Mouse (Mus musculus) layer of hippocampus, postnatal 14 days (tissue): ENCODE measurements around the gene Fhl1. TPM values are rescaled to one million over a fixed set of nuclear protein-coding genes. Genes with fewer than 3 reads are reported as not detected.

ENCODE experiments used
- DNase-seq, 2 experiments: peaks; one replicate each; pipeline ENCODE4 v3.0.0; 2021 to 2022; ENCODE audit warnings: low spot score in 2 of 2, mixed read lengths in 1 of 2
- long read RNA-seq, 2 experiments: library from polyadenylated mRNA; stranded (forward); transcript quantifications; one replicate each; pipeline ENCODE4 v2.0.0; 2021
- total RNA-seq, 2 experiments: library from RNA; stranded (reverse); gene quantifications; 2 replicates each; pipeline ENCODE4 v1.2.3; 2021

Fhl1 gene
- total RNA-seq, result 100 to 1,000 TPM; 108 to 124 TPM
- long read RNA-seq, experiment 1, transcript Fhl1-201 (7 exons, 2,356 nt), result minor isoform, 6 of 43 reads
- long read RNA-seq, experiment 1, transcript Fhl1-206 (7 exons, 1,203 nt), result major isoform, 9 of 43 reads
- long read RNA-seq, experiment 1, partial matches to known transcripts, result 1 of 43 reads
- long read RNA-seq, experiment 1, other reads (novel, unspliced or antisense), result 24 of 43 reads
- long read RNA-seq, experiment 2, transcript Fhl1-201 (7 exons, 2,356 nt), result minor isoform, 7 of 53 reads
- long read RNA-seq, experiment 2, transcript Fhl1-206 (7 exons, 1,203 nt), result major isoform, 10 of 53 reads
- long read RNA-seq, experiment 2, transcript Fhl1-203 (8 exons, 2,770 nt), result minor isoform, 9 of 53 reads
- long read RNA-seq, experiment 2, partial matches to known transcripts, result 12 of 53 reads
- long read RNA-seq, experiment 2, other reads (novel, unspliced or antisense), result 14 of 53 reads

DNA sequence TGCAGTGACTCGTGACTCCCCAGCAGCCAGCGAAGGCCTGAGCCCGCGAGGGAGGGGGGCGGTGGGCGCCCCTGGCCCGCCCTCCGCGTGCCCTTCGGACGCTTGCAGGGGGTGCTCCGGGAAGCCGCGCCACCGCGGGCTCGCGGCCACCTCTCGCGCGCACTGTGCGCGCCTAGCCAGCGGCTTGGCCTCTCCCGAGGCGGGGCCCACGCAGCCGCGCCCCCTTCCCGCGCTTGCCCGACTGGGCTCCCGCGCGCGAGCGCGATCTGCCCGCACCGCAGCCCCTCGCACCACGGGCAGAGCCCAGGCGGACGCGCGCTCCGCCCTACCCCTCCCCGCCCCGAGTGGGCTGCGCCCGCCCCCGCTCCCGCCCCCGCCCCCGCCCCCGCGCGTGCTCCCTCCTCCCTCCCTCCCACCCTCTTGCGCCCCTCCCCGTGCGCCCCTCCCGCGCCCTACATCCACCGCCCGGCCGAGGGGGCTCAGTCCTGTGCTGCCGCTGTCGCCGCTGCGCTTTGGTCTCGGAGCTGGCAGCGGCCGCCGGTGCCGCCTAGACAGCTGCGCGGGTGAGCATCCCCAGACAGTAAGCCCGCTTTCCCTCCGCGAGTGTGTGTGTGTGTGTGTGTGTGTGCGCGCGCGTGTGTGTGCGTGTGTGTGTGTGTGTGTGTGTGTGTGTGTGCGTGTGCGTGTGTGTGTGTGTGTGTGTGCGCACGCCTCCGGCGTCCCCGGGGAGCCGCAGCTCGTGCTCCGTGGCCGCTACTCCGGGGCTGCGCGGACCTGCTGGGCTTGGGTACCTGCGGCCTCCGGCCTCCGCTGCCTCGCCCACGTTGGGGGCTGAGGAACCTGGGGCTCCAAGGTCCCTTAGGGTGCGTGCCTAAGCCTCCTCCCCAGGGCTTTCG, at the start of gene Fhl1:
Gene Fhl1, plus strand, starts transcription at position 482 of the 896 bp plus-strand sequence.
- DNase-seq, result peak; percentile 27 to 34

DNA sequence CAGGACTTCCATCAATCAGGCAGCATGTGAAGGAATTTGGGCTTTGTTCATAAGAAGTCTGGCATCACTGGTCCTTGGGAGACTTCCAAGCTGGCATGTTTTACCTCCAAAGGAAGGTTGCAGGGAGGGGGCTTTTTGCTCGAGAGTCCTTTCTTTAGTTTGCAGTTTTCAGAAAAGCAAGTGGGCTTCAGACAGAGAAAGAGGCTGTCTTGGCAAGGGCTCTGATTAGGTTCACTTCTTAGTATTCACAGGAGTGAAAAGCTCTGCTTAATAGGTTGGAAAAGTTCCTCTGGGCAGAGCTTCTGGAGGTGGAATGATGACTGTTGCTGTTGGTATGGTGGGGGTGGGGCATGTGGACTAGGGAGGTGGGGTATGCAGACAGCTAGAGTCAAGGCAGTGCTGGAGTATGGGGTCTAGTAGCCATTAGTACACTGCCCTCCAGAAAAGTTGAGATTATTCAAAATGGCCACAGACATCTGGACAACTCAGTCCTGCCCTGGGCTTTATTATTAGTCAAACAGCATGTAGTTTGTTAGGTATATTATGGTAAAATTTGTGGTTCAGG, 49.3 kb upstream of the Fhl1 start:
- no peak for DNase-seq

DNA sequence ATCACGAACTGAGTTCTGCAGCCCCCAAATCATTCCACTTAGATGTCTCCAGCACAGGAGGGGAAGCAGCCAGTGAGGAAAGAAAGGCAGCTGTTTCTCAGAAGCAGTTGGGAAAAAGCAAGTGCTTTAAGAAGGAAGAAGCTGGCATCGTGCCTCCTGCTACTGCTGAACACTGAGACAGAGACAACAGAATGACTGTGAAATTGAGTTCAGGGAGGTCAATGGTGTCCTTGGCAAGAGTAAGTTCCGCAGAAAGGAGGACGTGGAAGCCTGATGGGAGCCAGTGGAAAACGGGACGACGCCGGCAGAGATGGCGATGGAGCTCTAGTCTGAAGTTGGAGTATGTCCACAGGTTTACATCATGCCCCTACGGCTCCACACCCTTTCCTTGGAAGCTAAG, 48.1 kb upstream of the Fhl1 start:
- no peak for DNase-seq

DNA sequence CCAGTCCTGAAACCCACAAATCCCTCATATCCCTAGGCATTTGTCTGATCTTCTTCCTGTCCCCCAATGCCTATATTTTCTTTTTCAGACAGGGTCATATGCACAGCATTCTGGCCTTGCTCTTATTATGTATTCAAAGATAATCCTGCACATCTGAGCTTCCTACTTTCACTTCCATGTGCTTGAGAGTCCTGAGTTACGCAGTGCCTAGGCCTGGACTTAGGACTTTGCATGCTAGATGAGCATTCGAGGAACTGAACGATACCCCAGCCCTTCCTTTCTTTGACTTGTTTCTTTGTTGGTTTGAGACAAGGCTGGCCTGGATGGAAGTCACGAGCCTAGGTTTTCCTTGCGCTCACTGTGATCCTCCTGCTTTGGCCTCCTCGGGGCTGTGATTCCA, 39.0 kb upstream of the Fhl1 start:
- no peak for DNase-seq

DNA sequence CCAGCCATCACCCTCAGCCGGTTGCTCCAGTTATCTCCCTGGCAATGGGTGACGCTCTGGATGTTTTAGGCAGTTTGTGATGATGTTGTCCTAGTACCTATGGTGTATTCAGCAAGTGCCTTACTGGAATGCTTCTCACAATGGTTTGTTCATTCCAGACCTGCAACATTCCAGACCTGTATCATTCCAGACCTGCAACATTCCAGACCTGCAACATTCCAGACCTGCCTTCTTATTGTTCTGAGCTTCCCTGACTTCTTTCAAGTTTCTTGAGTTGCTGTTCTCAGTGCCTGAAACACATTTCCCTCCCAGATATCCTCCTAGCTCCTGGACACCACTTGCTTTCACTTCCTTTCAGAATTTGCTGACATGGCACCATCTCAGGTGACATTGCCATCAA, 37.0 kb upstream of the Fhl1 start:
- DNase-seq, result no peak

DNA sequence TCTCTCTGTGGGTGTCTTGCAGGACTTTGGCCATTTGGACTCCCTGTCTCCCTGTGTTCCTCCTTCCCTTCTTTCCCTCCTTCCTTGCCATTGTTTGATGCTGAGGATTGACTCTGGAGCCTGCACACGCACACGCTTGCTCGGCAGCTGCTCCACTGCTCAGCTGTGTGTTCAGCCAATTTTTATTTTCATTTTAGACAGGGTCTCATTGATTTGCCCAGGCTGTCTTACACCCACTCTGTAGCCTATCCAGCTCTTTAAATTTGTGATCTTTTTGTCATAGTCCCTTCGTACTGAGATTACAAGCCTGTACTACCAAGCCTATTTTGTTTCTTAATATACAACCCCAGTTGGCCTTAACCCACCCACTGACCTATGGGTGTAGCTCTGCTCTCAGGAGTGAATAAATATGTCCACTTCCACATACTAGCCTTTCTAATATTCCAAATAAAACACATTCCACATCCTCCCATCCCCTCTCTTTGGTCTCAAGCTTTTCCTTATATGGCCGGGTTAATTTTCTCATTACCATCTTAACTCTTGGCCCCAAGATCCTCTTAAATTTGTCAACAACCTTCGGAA, 34.3 kb upstream of the Fhl1 start:
- DNase-seq, result no peak

DNA sequence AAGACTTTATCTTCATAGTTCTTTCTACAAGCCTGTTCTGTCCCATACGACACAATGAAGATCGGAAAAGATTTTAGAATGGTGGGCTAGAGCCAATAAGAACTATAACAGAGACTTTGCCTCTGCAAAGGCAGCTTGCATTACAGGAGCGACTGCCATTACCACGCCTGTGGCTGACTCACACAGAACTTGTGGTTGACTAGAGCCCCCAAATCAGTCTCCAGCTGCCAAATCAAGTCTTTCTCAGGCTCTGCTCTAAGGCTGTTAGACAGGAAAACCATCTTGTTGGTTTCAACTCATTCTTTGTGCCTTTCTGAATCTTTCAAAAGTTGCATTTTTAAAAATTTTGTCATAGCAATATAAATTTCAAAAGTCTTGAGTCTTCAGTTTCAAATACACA, 33.7 kb upstream of the Fhl1 start:
- no peak for DNase-seq

DNA sequence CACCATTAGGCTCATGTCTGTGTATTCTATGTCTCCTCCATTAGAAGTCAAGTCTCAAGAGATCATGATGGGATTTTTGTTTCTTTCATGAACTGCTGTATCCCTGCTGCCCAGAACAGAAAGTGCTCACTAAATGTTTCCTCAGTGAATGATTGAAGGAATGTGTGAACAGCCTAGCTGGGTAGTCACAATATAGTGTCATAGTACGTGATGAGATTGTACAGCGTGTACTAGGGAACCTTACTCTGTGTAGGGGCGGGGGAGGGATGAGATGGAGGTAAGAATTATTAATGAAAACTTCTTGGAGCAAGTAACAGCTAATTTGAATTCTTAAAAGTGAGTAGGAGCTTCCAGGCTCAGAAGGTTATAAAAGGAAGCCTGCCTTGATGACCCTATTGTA, 30.3 kb upstream of the Fhl1 start:
- no peak for DNase-seq

DNA sequence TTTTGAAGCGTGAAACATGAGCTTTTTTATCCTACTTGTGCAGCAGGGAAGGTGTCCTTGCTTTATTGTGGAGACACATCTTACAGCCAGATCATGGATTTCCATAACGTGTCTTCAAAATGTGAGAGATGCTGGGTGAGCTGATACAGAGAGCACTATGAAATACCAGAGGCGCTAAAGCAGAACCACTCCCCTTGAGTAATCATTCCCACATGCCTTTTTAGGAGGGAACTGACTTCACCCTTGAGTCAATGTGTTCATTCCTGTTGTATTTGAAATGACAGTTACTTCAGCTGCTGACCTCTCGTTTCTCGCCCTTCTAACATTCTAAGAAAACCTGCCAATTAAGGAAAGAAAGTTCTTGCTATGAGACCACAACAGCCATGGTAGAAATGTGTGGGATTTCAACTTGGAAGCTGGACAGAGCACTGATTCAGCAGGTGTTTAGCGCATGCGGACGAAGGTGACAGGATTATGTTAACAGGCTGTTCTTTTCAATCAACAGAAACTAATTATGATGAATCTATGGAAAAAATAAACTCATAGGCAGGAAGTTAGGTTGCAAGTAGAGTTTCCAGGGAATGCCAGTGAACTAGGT, 27.5 kb upstream of the Fhl1 start:
- DNase-seq, result no peak

DNA sequence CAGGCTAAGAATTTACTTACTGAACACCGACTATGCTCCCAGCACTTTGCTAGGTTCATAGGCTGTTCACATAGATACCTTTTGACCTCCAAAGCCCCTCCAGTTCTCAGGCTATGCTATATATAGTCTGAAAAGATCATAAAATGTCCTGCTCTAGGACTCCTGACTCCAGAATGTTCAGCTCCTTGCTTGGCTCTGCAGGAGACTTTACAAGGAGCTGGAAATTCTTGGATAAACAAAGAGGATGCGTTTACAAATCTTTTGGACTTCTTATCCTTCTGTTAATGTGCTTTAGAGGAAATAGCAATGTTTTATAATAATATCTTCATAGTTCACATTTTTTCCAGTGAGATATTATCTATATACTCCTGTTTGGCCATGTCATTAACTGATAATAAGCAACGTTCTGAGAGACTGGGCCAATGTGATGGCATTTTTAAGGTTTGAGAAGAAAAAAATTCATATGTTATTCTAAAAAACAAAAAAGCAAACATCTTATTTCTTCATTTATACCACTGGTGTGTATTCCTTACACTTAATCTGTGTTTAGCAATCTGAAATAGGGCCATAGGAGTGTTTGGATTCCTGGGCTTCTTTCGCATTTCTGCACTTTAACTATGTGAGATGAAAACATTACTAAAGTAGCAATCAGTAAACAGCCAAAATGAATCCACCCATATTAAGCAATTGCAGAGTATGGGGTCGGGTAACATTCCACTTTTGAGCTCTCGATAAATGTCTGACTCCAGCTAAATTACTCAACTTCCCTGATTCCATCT, 22.8 kb upstream of the Fhl1 start:
- no peak for DNase-seq

DNA sequence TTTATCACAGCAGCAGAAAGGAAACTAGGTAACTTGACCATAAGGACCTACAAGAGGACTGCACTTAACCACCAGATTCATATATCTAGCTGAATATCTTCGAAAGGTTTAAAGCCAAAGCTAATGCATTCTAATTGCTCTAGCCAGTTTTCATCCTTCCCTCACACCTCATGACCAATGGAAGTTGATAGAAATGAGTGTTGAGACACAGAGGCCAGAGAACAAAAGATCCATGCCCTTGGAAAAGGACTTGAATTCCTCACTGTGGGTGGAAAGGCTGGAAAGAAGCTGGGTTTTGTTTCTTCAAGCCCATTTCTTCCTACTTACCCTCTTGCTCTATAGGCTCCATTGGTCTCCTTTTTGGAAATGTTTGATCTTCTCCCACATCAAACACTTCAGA, 21.1 kb upstream of the Fhl1 start:
- DNase-seq, result no peak

DNA sequence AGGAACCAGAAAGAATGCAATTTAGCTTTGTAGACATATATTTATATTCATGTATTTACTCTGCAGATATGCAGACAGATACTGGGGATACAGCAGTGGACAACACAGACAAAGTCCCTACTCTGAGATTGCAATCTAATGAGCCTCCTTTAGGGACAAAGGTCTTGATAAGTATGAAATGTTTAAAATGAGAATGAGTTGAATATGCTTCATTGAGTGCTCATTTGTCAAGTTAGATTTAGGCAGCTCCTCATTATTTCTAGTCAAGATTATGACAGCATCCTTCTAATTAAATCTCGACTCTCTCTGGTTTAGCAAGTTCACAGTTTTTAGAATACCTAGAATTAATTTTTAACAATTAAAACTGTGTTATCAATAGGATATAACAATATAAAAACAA, 18.9 kb upstream of the Fhl1 start:
- no peak for DNase-seq

DNA sequence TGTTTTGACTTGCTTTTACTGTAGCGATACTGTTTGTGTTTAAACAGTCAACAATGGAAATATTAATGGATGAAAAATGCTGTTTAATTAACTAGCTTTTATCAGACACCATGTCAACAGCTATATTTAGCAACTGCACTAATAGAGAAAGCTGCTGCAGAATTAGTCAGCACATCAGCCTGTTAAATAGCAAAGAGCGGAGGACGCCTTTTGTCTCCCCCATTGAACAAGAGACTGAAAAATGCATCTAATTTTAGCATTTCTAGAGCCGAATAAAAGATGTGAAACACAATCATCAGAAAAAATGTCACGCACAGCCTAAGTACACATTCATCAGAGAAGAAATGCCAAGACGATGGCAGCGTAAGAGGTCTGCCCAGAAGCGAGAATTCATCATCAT, 9.0 kb upstream of the Fhl1 start:
- no peak for DNase-seq

DNA sequence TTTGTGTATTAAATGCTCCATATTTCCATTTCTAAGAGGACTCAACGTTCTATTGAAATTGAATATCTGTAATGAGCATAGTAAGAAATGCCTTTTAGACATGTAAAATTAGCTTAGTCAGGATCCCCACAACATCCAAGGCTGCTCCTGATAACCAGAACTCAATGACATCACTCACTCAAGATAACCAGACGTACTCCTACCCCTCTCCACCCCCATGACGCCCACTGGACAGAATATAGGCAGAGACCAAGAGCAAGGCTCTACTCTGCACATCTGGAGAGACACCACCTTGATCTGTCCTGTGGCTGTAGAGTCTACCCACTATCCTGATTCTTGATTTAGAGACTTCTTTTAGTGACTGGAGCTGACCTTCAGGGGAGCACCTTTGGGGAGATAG, 3.1 kb upstream of the Fhl1 start:
- DNase-seq, result no peak

DNA sequence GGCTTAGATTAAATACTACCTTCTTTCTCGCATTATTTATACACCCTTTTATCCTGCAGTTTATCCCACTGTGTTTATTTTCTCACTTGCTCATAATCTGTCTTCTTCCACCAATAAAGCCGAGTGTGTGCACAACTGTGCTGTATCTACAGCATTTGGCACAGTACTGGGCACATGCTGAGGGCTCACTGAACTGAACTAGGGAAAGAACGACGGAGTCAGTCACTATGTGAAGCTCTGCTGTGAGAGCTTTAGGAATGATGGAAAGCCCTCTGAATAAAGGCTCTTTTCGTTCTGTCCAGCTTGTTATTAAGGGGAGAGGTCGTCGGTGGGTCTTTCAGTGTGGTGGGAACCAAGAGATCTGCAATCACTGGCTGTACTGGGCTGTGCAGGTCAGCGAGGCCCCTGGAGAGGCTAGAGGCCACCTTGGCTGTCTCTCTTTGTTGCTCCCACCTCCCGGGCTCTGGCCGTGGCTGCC, 720 bp upstream of the Fhl1 start:
- DNase-seq, result no peak

DNA sequence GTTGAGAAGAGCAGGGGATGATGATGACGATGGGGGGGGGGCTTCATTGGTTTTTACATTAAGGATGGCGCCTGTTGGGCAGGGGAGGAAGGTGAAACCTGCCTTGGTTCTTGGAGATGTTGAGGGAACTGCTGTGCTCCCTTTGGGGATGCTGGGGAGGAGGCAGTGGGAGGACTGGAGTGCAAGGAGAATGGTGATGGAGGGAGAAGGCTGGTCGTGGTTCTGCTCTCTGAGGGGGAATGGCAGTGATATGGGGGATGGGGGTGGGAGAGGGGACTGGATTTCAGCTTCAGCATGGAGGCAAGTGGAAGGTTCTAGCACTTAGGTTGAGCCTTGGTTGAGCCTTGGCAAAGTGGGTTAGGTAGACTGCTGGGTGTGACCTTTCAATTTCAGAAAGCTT, 814 bp downstream of the Fhl1 start:
- no peak for DNase-seq

DNA sequence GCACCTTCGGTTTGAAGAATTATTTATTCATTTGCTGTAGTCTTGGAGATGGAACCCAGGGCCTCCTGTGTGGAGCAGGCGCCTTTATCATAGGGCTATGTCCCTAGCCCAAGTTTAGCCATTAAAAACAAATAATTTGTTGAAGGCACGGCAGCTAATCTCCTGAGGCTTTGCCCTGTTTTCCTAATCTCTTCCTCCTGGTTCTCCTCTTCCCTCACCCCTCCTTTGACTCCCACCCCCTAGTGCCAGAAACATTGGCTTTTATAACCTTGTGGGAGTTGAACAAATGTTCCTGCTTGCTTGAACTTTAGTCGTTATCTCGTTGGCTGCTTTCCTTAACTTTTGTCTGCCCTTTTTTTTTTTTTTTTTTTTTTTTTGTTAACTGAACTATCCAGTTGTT, 2.8 kb downstream of the Fhl1 start:
- no peak for DNase-seq

DNA sequence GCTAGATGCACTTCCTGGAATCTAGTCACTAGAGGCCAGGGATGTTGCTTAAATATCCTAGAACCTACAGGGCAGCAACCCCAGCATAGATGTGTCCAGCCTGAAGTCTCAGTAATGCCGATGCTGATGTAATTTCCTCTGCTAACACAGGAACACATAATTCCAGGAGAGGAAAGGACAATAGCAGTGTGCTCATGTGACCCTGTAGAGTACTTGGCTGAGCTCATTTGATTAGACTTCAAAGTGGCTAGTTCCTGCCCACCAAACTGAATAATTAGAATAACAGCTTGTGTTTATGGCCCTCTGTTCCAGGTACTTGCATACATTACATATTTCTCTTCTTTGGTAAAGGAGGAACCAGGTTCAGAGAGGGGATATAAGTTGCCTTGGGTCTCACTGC, 4.6 kb downstream of the Fhl1 start:
- DNase-seq, result no peak

DNA sequence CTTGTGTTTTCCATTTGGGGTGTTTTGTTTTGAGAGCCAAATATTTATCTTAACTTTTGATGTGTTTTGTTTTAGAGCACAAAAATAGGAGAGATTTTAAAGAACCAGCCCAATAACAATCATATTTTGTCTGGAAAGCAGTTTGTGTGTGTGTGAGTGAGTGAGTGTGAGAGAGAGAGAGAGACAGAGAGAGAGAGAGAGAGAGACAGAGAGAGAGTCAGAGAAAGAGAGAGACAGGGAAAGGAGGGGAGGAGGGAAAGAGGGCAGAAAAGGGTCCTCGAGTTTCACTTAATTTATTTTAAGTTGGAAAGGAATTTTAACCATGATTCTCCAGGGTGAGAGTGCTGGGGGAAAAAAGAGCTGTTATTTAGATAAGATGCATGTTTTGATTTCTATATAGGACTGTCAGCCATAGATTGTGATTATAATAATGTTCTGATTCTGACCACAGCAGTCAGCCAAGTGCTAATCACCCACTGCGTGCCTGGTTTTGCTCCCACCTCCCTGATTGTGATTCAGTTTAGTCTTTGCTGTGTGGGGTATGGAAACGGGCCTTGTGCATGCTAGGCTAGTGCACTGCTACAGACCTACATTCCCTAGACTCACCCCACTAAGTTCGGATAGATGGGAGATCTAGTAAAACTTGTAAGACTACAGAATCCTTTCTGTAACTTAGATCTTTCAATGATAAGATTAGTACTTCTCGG, 6.4 kb downstream of the Fhl1 start:
- no peak for DNase-seq

DNA sequence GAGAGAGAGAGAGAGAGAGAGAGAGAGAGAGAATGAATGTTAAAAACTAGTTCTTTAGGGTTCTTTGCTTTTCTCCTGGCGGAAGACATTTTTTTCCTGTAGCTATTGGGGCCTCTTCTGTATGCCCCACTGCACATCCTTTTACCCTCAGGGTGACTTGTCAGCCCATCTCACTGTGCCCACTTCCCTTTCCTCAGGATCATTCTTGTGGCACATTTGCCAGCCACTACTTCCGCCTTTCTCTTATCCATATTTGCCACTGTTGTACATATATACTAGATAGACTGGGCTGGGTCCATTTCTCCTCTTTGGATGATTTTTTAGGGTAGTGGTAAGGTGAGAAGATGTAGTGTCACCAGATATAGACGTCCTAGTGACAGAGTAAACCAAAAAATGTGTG, 9.8 kb downstream of the Fhl1 start:
- no peak for DNase-seq
